Mouse (Mus musculus) CH12.LX (cell line): ENCODE data around the gene Tmem223. TPM values are rescaled to one million over a fixed set of nuclear protein-coding genes. Genes with fewer than 3 reads are reported as not detected.

ENCODE experiments used
- DNase-seq: peaks from one replicate; pipeline ENCODE4 v3.0.0-alpha.2; 2013; ENCODE audit errors: extremely low read depth
- H3K27ac ChIP-seq: 2 replicates; pipeline ENCODE4 v1.5.1; 2012; ENCODE audit warnings: low read depth, mild to moderate bottlenecking, control low read depth, moderate library complexity; ENCODE audit not compliant: insufficient read depth
- H3K27me3 ChIP-seq: replicated peaks from 2 replicates; pipeline ENCODE3; 2012; ENCODE audit warnings: inconsistent platforms
- H3K36me3 ChIP-seq, 2 experiments: replicated peaks in 1 of 2; 2 replicates each; pipeline versions ENCODE3 to v1.6.1; 2012; ENCODE audit warnings: inconsistent platforms in 1 of 2, low read length in 1 of 2, mild to moderate bottlenecking in 1 of 2, mixed read lengths in 1 of 2, moderate library complexity in 1 of 2; ENCODE audit not compliant: control insufficient read depth in 1 of 2, insufficient read depth in 1 of 2
- H3K4me1 ChIP-seq, 2 experiments: 2 replicates each; pipeline ENCODE4 v1.6.1; 2012; ENCODE audit warnings: inconsistent platforms in 1 of 2, moderate library complexity in 1 of 2; ENCODE audit not compliant: insufficient read depth in 2 of 2, control insufficient read depth in 1 of 2
- H3K4me2 ChIP-seq: 2 replicates; pipeline ENCODE4 v1.6.1; 2012; ENCODE audit warnings: low read depth, mild to moderate bottlenecking, control low read depth; ENCODE audit not compliant: poor library complexity, insufficient read depth, severe bottlenecking
- H3K4me3 ChIP-seq, 3 experiments: fragments of 150-350 bp in 1 of 3; sonication (generic) in 1 of 3; replicated peaks in 1 of 3; 2 replicates each; pipeline versions ENCODE3 to v1.5.1; 2011 to 2012; ENCODE audit warnings: low read depth in 2 of 3, low read length in 2 of 3, mild to moderate bottlenecking in 2 of 3, moderate library complexity in 2 of 3, control low read depth in 1 of 3, improper control_type of control experiment in 1 of 3, inconsistent platforms in 1 of 3, mixed read lengths in 1 of 3; ENCODE audit not compliant: poor library complexity in 1 of 3
- H3K79me2 ChIP-seq: replicated peaks from 2 replicates; pipeline ENCODE4 v1.6.1; 2012; ENCODE audit warnings: mild to moderate bottlenecking, moderate library complexity; ENCODE audit not compliant: control insufficient read depth, poor library complexity, insufficient read depth, severe bottlenecking; ENCODE audit errors: extremely low read depth
- H3K9ac ChIP-seq: 2 replicates; pipeline ENCODE4 v1.6.1; 2012; ENCODE audit warnings: low read depth, mild to moderate bottlenecking, control low read depth, moderate library complexity; ENCODE audit not compliant: insufficient read depth
- H3K9me3 ChIP-seq: replicated peaks from 2 replicates; pipeline ENCODE3; 2012; ENCODE audit warnings: low read length, inconsistent platforms, mixed read lengths
- CTCF ChIP-seq, 2 experiments: IDR thresholded peaks in 1 of 2; conservative IDR thresholded peaks in 1 of 2; 2 replicates each; pipeline ENCODE4 v1.5.1; 2011 to 2012; ENCODE audit warnings: low read depth in 2 of 2, low read length in 2 of 2, improper control_type of control experiment in 1 of 2, inconsistent platforms in 1 of 2, mild to moderate bottlenecking in 1 of 2, moderate library complexity in 1 of 2
- E2F4 ChIP-seq: IDR thresholded peaks from 2 replicates; pipeline ENCODE4 v1.6.1; 2011; ENCODE audit warnings: low read depth, low read length, improper control_type of control experiment; ENCODE audit not compliant: insufficient replicate concordance
- ELF1 ChIP-seq: IDR thresholded peaks from 2 replicates; pipeline ENCODE4 v1.6.1; 2014; ENCODE audit warnings: low read depth, mild to moderate bottlenecking, inconsistent platforms, low read length, improper control_type of control experiment
- EP300 ChIP-seq: IDR thresholded peaks from 2 replicates; pipeline ENCODE4 v1.6.1; 2011; ENCODE audit warnings: low read length, improper control_type of control experiment
- GABPA ChIP-seq: IDR thresholded peaks from 2 replicates; pipeline ENCODE4 v1.6.1; 2012; ENCODE audit warnings: low read depth, low read length, improper control_type of control experiment, inconsistent platforms; ENCODE audit not compliant: insufficient replicate concordance
- HCFC1 ChIP-seq: IDR thresholded peaks from 2 replicates; pipeline ENCODE4 v1.6.1; 2012; ENCODE audit warnings: low read depth, mild to moderate bottlenecking, inconsistent platforms, low read length, improper control_type of control experiment
- IRF4 ChIP-seq: IDR thresholded peaks from 2 replicates; pipeline ENCODE4 v1.6.1; 2014; ENCODE audit warnings: low read depth, mild to moderate bottlenecking, inconsistent platforms, low read length, improper control_type of control experiment
- JUND ChIP-seq: conservative IDR thresholded peaks from 2 replicates; pipeline ENCODE4 v1.6.1; 2011; ENCODE audit warnings: low read depth, low read length, improper control_type of control experiment
- KAT2A ChIP-seq: IDR thresholded peaks from 2 replicates; pipeline ENCODE4 v1.6.1; 2012; ENCODE audit warnings: low read length, improper control_type of control experiment, inconsistent platforms; ENCODE audit not compliant: insufficient replicate concordance
- MAX ChIP-seq: IDR thresholded peaks from 2 replicates; pipeline ENCODE4 v1.6.1; 2011; ENCODE audit warnings: low read length, improper control_type of control experiment
- MAZ ChIP-seq: IDR thresholded peaks from 2 replicates; pipeline ENCODE4 v1.6.1; 2012; ENCODE audit warnings: low read depth, mild to moderate bottlenecking, inconsistent platforms, low read length, improper control_type of control experiment, moderate library complexity
- MEF2A ChIP-seq: IDR thresholded peaks from 2 replicates; pipeline ENCODE4 v1.6.1; 2014; ENCODE audit warnings: low read depth, mild to moderate bottlenecking, inconsistent platforms, low read length, improper control_type of control experiment, borderline replicate concordance
- MXI1 ChIP-seq: IDR thresholded peaks from 2 replicates; pipeline ENCODE4 v1.6.1; 2011; ENCODE audit warnings: mild to moderate bottlenecking, low read depth, low read length, improper control_type of control experiment
- MYC ChIP-seq: IDR thresholded peaks from 2 replicates; pipeline ENCODE4 v1.6.1; 2011; ENCODE audit warnings: low read depth, mild to moderate bottlenecking, improper control_type of control experiment, low read length
- NELFE ChIP-seq: IDR thresholded peaks from 2 replicates; pipeline ENCODE4 v1.6.1; 2011; ENCODE audit warnings: low read depth, low read length, improper control_type of control experiment
- NRF1 ChIP-seq: IDR thresholded peaks from 2 replicates; pipeline ENCODE4 v1.6.1; 2014; ENCODE audit warnings: low read depth, mild to moderate bottlenecking, inconsistent platforms, low read length, improper control_type of control experiment, moderate library complexity
- POLR2A ChIP-seq: IDR thresholded peaks from 2 replicates; pipeline ENCODE4 v1.6.1; 2011; ENCODE audit warnings: low read depth, mild to moderate bottlenecking, improper control_type of control experiment, low read length
- POLR2AphosphoS2 ChIP-seq: IDR thresholded peaks from 2 replicates; pipeline ENCODE4 v1.6.1; 2011; ENCODE audit warnings: low read depth, low read length, improper control_type of control experiment
- SMC3 ChIP-seq: IDR thresholded peaks from 2 replicates; pipeline ENCODE4 v1.6.1; 2011; ENCODE audit warnings: low read depth, low read length, improper control_type of control experiment
- TBP ChIP-seq: conservative IDR thresholded peaks from 2 replicates; pipeline ENCODE4 v1.6.1; 2011; ENCODE audit warnings: low read depth, low read length, improper control_type of control experiment
- TCF12 ChIP-seq: IDR thresholded peaks from 2 replicates; pipeline ENCODE4 v1.6.1; 2014; ENCODE audit warnings: low read depth, mild to moderate bottlenecking, inconsistent platforms, low read length, improper control_type of control experiment
- UBTF ChIP-seq: IDR thresholded peaks from 2 replicates; pipeline ENCODE4 v1.6.1; 2012; ENCODE audit warnings: low read depth, mild to moderate bottlenecking, inconsistent platforms, low read length, improper control_type of control experiment, moderate library complexity
- USF1 ChIP-seq: IDR thresholded peaks from 2 replicates; pipeline ENCODE4 v1.6.1; 2014; ENCODE audit warnings: low read depth, mild to moderate bottlenecking, inconsistent platforms, low read length, improper control_type of control experiment
- ZC3H11A ChIP-seq: IDR thresholded peaks from 2 replicates; pipeline ENCODE4 v1.6.1; 2012; ENCODE audit warnings: low read depth, mild to moderate bottlenecking, inconsistent platforms, low read length, improper control_type of control experiment
- ZMIZ1 ChIP-seq: IDR thresholded peaks from 2 replicates; pipeline ENCODE4 v1.6.1; 2012; ENCODE audit warnings: low read depth, mild to moderate bottlenecking, inconsistent platforms, low read length, improper control_type of control experiment
- ZNF384 ChIP-seq: IDR thresholded peaks from 2 replicates; pipeline ENCODE4 v1.6.1; 2012; ENCODE audit warnings: low read depth, low read length, improper control_type of control experiment, inconsistent platforms
- dilution Hi-C: fragments of 300-500 bp; cut with MboI; formaldehyde crosslinking; loops from 2 replicates; pipeline ENCODE4 v1.14.3; 2020; ENCODE audit warnings: low sequenced_read_pairs; ENCODE audit not compliant: extremely low pct_unique_long_range_greater_than_20kb, extremely low pct_ligation_motif_present
- in situ Hi-C: fragments of 300-500 bp; cut with MboI; formaldehyde crosslinking; loops from 3 replicates; pipeline ENCODE4 v1.14.3; 2019; ENCODE audit warnings: low sequenced_read_pairs, low pct_ligation_motif_present, low pct_unique_long_range_greater_than_20kb, mixed read lengths
- polyA plus RNA-seq: library from polyadenylated mRNA; unstranded; fragments of >175 nt; gene quantifications from 2 replicates; pipeline ENCODE4 v1.2.1, GENCODE M21; 2012; ENCODE audit warnings: low read depth; ENCODE audit not compliant: insufficient read length
- total RNA-seq, 2 experiments: library from RNA; depleted of rRNA; stranded (reverse); fragments of 300-350 nt in 1 of 2; fragments of >200 nt in 1 of 2; gene quantifications; 2 replicates each; pipeline ENCODE4 v1.2.3; 2012 to 2014

Tmem223 gene
- total and polyA plus RNA-seq, 3 experiments: 45.7 to 106 (median 56.5) TPM

GRCm38 (mm10) chr19:8803204-8803780, 32.5 kb downstream of the Tmem223 start:
- peak overlapping the region; percentile 11; the same call in 1 of the 2 replicates for H3K27ac ChIP-seq
- dilution Hi-C loops: no loop called here
- no peak for DNase-seq
- no peaks in the 10 kb centered on the region for H3K27me3 ChIP-seq
- peaks cover 12 to 28% of the 10 kb centered on the region in 2 experiments for H3K36me3 ChIP-seq
- peak overlapping the region; percentile 72; the same call in 1 of the 2 replicates for H3K4me2 ChIP-seq
- H3K79me2 ChIP-seq: peaks cover 3% of the 10 kb centered on the region; the same call in 1 of the 2 replicates
- TF ChIP-seq POLR2A (no peak), MEF2A (no peak), MAX (no peak), ZMIZ1 (no peak), HCFC1 (no peak), MXI1 (no peak), NELFE (no peak), E2F4 (no peak), EP300 (no peak), ZNF384 (no peak), MAZ (no peak), GABPA (no peak), JUND (no peak), MYC (no peak), SMC3 (no peak), POLR2AphosphoS2 (no peak)
- H3K9me3 ChIP-seq: no peaks in the 10 kb centered on the region
- H3K4me3 ChIP-seq: no peak overlapping the region
- H3K9ac ChIP-seq: no peak overlapping the region
- H3K4me1 ChIP-seq: peaks cover 11 to 59% of the 10 kb centered on the region in 2 experiments
- in situ Hi-C loops: no loop called here

DNA sequence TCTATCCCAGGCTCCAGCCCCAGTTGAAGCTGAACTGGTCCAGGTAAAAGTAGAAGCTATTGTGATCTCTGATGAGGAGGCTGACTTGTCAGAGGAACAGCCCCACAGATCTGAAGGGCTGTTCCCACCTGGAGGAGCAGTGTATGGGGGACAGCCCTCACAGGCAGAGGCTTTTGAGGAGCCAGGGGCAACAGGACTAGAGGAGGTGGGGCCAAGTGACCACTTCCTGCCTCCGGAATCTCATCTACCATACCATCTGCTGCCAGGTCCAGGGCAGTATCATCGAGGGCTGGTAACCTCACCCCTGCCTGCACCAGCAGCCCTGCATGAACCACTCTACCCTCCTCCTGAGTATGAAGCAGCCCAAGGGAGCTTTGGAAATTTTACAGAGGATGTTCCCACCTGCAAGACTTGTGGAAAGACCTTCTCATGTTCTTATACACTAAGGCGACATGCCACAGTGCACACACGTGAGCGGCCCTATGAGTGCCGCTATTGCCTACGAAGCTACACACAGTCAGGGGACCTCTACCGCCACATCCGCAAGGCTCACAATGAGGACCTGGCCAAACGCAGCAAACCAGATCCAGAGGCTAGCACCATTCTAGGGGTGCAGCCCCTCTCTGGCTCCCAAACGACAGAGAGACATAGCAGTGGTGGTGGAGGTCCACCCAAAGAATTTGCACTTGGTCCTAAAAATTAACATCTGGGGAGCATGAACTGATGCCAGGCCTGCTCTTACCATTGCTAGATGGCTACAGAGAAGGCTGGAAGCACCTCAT, 33.3 kb downstream of the Tmem223 start:
- in situ Hi-C loops: no loop called here
- no peak for DNase-seq
- Histone ChIP-seq H3K4me3 (no peak overlapping the region), H3K9me3 (no peaks in the 10 kb centered on the region), H3K4me1 (peaks cover 14 to 64% of the 10 kb centered on the region in 2 experiments), H3K4me2 (no peak overlapping the region), H3K9ac (no peak overlapping the region), H3K27ac (no peak overlapping the region), H3K79me2 (peaks cover 3% of the 10 kb centered on the region; the same call in 1 of the 2 replicates), H3K36me3 (peaks cover 12 to 33% of the 10 kb centered on the region in 2 experiments), H3K27me3 (no peaks in the 10 kb centered on the region)
- no peak for TF ChIP-seq ZMIZ1
- no peak for TF ChIP-seq MAZ
- no peak for TF ChIP-seq POLR2A
- TF ChIP-seq ELF1: no peak
- TF ChIP-seq JUND: no peak
- TF ChIP-seq KAT2A: no peak
- TF ChIP-seq ZNF384: no peak
- TF ChIP-seq ZC3H11A: no peak
- TF ChIP-seq USF1: no peak
- TF ChIP-seq HCFC1: no peak
- TF ChIP-seq IRF4: no peak
- TF ChIP-seq NELFE: no peak
- no peak for TF ChIP-seq UBTF
- TF ChIP-seq TBP: no peak
- TF ChIP-seq NRF1: no peak
- no peak for TF ChIP-seq SMC3
- no peak for TF ChIP-seq CTCF (conservative IDR thresholded peaks at IDR 0.05 in 1 of 2, IDR thresholded peaks at IDR 0.05 in 1 of 2; ENCODE audit: low read depth in 2 of 2, low read length in 2 of 2)
- no peak for TF ChIP-seq POLR2AphosphoS2
- no peak for TF ChIP-seq MAX
- no peak for TF ChIP-seq TCF12
- dilution Hi-C loops: no loop called here
